Mouse (Mus musculus) heart, postnatal 25 days (tissue): ENCODE measurements at regions not wholly inside any gene's neighbourhood (a gene's known extent, or its start where the extent isn't known, plus 50 kb on each side); places are given as distances from the start of the nearest gene placed in this dataset.

Source experiments
- DNase-seq: peaks from one replicate; pipeline ENCODE4 v3.0.0; 2022; ENCODE audit warnings: low spot score
- intact Hi-C: fragments of 180-260 bp; cut with DNase I; formaldehyde crosslinking; loops from one replicate; pipeline ENCODE4 v1.15.1; 2025

DNA sequence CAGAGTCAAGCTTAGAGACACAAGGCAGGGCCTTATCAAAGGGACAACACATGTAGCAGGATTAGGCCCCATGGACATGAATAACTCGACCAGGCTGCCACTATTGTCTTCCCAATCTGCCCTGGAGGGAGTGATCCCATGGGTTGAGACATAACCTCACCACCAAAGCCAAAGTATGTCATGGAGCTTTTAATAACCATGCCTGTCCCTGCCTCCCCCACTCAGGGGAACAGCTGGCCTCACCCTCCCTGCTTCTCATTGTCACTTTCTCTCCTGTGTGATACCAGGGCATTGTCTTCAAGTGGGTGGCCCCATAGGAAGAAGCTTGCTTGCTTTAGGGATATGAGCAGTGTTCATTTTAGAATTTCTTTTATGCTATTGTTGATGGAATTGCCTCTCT lies 73.5 kb upstream of the Ntf3 start:
- DNase-seq, result no peak

More for the DNA sequence above, 73.5 kb upstream of the Ntf3 start:
- intact Hi-C loops, result no loop called here
